Mouse (Mus musculus): Measurements from ENCODE around the gene Plscr2. TPM values are rescaled to one million over a fixed set of nuclear protein-coding genes. Genes with fewer than 3 reads are reported as not detected.

Gene Plscr2
- polyA plus RNA-seq, 1 experiment from 2014 or later, result 131 TPM

GRCm38 (mm10) chr9:92248773-92249446, 26.5 kb upstream of the Plscr2 start:
- H3K27me3 ChIP-seq (ENCODE audit: insufficient read depth, low read length), result no peaks in the 10 kb centered on the region
- H3K27ac ChIP-seq, result 0 out of 2 replicates have a peak overlapping the region, but pooled peaks have one; percentile 96
- TF ChIP-seq CTCF (IDR thresholded peaks at IDR 0.05; ENCODE audit: low read depth), result no peak
- no peaks in the 10 kb centered on the region for H3K36me3 ChIP-seq (ENCODE audit: insufficient read depth, low read length)
- H3K4me2 ChIP-seq (ENCODE audit: low read length), result peak overlapping the region; percentile 70
- peak overlapping the region; percentile 50; the same call in 1 of the 2 replicates for H3K4me3 ChIP-seq (replicated peaks; ENCODE audit: low read depth, low read length)
- no peaks in the 10 kb centered on the region for H3K9me3 ChIP-seq (replicated peaks; ENCODE audit: low read length)
- H3K4me1 ChIP-seq (replicated peaks; ENCODE audit: insufficient read depth, low read length), result no peaks in the 10 kb centered on the region
- no peak overlapping the region for H3K9ac ChIP-seq (ENCODE audit: low read depth, low read length)
- WGBS, result 79% methylated on average over 7 of the region's 7 CpGs
- ATAC-seq (replicated peaks; ENCODE audit: low FRiP score, low read depth) (no peak), DNase-seq (ENCODE audit: low spot score) (no peak)

GRCm38 (mm10) chr9:92249447-92249852, 26.0 kb upstream of the Plscr2 start, which contains the start of gene Plscr1:
Plscr1 (plus strand) TSS chr9:92249750.
- no peak for ATAC-seq (replicated peaks; ENCODE audit: low FRiP score, low read depth)

DNA sequence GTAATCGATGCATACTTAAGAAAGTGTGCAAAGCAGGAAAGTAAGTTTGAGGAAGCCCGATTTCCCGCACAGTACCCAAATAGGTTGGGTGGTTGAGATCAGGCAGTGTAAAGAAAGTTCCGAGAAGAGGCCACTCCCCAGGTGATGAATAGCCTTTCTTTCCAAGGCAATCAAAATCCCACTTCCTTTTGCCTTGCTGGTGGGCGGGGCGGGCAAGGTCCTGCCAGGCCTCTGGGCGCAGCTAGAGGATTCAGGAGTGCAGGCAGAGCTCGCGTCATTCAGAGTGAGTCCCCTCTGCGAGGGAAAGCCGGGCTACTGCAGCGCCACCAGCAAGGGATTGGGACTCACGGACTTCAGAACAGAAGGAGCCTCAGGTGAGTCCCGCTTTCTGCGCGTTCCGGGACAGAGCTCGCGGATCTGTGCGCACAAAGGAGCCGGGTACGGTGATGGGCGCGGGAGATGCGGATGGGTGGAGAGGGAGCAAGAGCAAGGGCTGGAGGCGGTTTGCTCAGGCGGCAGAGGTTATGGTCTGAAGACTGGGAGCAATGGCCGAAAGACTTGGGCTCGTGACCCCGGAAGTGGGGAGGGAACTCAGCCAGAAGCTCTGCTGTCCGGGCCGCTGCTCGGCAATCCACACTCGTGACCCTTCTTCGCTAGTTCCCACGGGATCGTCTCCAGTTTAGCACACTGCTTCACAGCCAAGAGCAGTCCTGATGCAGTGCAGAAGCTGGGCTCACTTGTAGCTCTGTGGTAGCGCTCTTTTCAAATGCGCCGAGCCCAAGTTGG, 25.2 kb upstream of the Plscr2 start:
- no peaks in the 10 kb centered on the region for H3K27me3 ChIP-seq (ENCODE audit: insufficient read depth, low read length)
- WGBS, result under 1% methylated on average over 40 of the region's 40 CpGs
- peak overlapping the region; percentile 50 for H3K4me3 ChIP-seq (replicated peaks; ENCODE audit: low read depth, low read length)
- H3K27ac ChIP-seq, result peak overlapping the region; percentile 96
- H3K4me2 ChIP-seq (ENCODE audit: low read length), result peak overlapping the region; percentile 70
- peak; percentile 27; the same call in 1 of the 2 replicates for TF ChIP-seq CTCF (IDR thresholded peaks at IDR 0.05; ENCODE audit: low read depth)
- ATAC-seq (replicated peaks; ENCODE audit: low FRiP score, low read depth) (peak; percentile 95), DNase-seq (ENCODE audit: low spot score) (peak; percentile 91)
- no peaks in the 10 kb centered on the region for H3K36me3 ChIP-seq (ENCODE audit: insufficient read depth, low read length)
- H3K9me3 ChIP-seq (replicated peaks; ENCODE audit: low read length), result no peaks in the 10 kb centered on the region
- H3K4me1 ChIP-seq (replicated peaks; ENCODE audit: insufficient read depth, low read length), result no peaks in the 10 kb centered on the region
- H3K9ac ChIP-seq (ENCODE audit: low read depth, low read length), result peak overlapping the region; percentile 69

More at GRCm38 (mm10) chr9:92249447-92249852, 26.0 kb upstream of the Plscr2 start, which contains the start of gene Plscr1:
- Histone ChIP-seq H3K4me3 (replicated peaks; ENCODE audit: low read depth, low read length) (peak within 1 kb of the TSS; percentile 50), H3K9me3 (replicated peaks; ENCODE audit: low read length) (no peaks in the 10 kb centered on the region), H3K4me2 (ENCODE audit: low read length) (peak within 1 kb of the TSS; percentile 70), H3K36me3 (ENCODE audit: insufficient read depth, low read length) (no peaks in the 10 kb centered on the region), H3K27me3 (ENCODE audit: insufficient read depth, low read length) (no peaks in the 10 kb centered on the region), H3K27ac (peak within 1 kb of the TSS; percentile 96), H3K9ac (ENCODE audit: low read depth, low read length) (peak within 1 kb of the TSS; percentile 69), H3K4me1 (replicated peaks; ENCODE audit: insufficient read depth, low read length) (no peaks in the 10 kb centered on the region)
- no peak for TF ChIP-seq CTCF (IDR thresholded peaks at IDR 0.05; ENCODE audit: low read depth)
- WGBS, result 20% methylated on average over 7 of the region's 7 CpGs
- peak; percentile 51 for DNase-seq (ENCODE audit: low spot score)

- no peak overlapping the region for H3K4me3 ChIP-seq (replicated peaks; ENCODE audit: low read depth, low read length)
- H3K4me2 ChIP-seq (ENCODE audit: low read length), result peak overlapping the region; percentile 4; the same call in 1 of the 2 replicates
- TF ChIP-seq CTCF (IDR thresholded peaks at IDR 0.05; ENCODE audit: low read depth), result no peak
- no peak overlapping the region for H3K9ac ChIP-seq (ENCODE audit: low read depth, low read length)
- H3K36me3 ChIP-seq (ENCODE audit: insufficient read depth, low read length), result no peaks in the 10 kb centered on the region
- H3K9me3 ChIP-seq (replicated peaks; ENCODE audit: low read length), result no peaks in the 10 kb centered on the region
- no peaks in the 10 kb centered on the region for H3K4me1 ChIP-seq (replicated peaks; ENCODE audit: insufficient read depth, low read length)
- H3K27me3 ChIP-seq (ENCODE audit: insufficient read depth, low read length), result no peaks in the 10 kb centered on the region
- no peak for DNase-seq (ENCODE audit: low spot score)
- WGBS, result 75% methylated on average over 5 of the region's 5 CpGs
- H3K27ac ChIP-seq, result no peak overlapping the region
- ATAC-seq (replicated peaks; ENCODE audit: low FRiP score, low read depth), result no peak
Observed at GRCm38 (mm10) chr9:92252718-92253117, 22.7 kb upstream of the Plscr2 start.

DNA sequence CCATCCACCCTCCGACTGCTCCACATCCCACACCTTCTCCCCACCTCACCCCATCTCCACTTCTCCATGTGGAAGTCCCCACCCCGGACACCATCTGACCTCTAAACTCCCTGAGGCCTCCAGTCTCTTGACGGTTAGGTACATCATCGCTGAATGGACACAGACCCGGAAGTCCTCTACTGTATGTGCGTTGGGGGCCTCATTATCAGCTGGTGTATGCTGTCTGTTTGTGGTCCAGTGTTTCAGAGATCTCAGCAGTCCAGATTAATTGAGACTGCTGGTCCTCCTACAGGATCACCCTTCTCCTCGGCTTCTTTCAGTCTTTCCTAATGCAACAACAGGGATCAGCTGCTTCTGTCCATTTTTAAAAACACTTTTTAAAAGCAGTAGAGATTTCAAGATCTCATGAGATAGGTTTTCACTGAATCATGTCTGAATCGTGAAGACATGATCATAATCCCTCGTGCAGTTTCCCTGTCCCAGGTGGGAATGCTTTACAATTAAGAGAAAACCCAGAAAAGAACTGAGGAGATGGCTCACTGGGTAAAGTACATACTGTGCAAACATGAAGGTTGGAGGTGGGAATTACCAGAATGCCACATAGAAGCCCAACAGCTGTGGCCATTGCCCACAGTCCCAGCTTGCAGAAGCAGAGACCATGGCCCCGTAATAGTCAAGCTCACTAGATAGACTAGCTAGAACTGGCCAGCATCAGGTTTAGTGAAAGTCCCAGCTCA, 21.6 kb upstream of the Plscr2 start:
- Histone ChIP-seq H3K4me3 (replicated peaks; ENCODE audit: low read depth, low read length) (no peak overlapping the region), H3K27me3 (ENCODE audit: insufficient read depth, low read length) (no peaks in the 10 kb centered on the region), H3K9ac (ENCODE audit: low read depth, low read length) (no peak overlapping the region), H3K4me2 (ENCODE audit: low read length) (no peak overlapping the region), H3K27ac (no peak overlapping the region), H3K4me1 (replicated peaks; ENCODE audit: insufficient read depth, low read length) (no peaks in the 10 kb centered on the region), H3K36me3 (ENCODE audit: insufficient read depth, low read length) (no peaks in the 10 kb centered on the region), H3K9me3 (replicated peaks; ENCODE audit: low read length) (no peaks in the 10 kb centered on the region)
- WGBS, result 84% methylated on average over 10 of the region's 10 CpGs
- no peak for TF ChIP-seq CTCF (IDR thresholded peaks at IDR 0.05; ENCODE audit: low read depth)
- ATAC-seq (replicated peaks; ENCODE audit: low FRiP score, low read depth), result no peak
- DNase-seq (ENCODE audit: low spot score), result no peak

Data from kidney, postnatal 0 days (tissue).